Comparison of ENCODE assay signal across 9 mouse cellular contexts in the genomic region with DNA sequence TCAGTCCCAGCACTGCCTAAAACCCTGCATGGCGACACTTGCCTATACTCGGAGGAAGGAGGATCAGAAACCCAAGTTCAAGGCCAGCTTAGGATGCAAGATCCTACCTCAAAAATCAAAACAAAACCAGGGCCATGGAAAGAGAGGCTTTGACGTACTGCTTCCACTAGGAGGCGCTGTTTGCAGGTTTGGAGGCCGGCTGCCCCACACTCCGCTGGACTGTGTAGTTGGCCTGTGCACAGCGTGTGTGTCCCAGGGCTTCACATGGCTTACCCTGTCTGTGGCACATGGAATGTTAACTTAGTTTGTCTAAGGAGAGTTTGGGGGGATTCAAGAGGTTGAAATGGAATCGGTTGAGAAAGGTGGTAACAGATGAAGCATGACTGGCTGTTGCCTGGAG. TPM values are rescaled to one million over a fixed set of nuclear protein-coding genes. Genes with fewer than 3 reads are reported as not detected.
DNase-seq lines count a peak whose midpoint lies in the region; TF ChIP-seq lines count a peak whose summit lies in the region.
"Had no signal": no experiment of that assay in that cellular context is flagged by ENCODE, and none has a peak within 500 bp of the region (broad histone marks: within the 10 kb centered on the region; RNA-seq: fewer than 3 reads in every experiment).

No protein-coding gene starts in this region.

- H3K27me3 ChIP-seq in spleen, adult 2 months (ENCODE audit: control insufficient read depth, insufficient read depth, low read length), result no peaks in the 10 kb centered on the region
- H3K27me3 ChIP-seq: limb, embryonic 15.5 days had no signal

- 26% methylated on average over 8 of the region's 8 CpGs for WGBS in spleen, adult 2 months

- H3K36me3 ChIP-seq in spleen, adult 2 months (ENCODE audit: control insufficient read depth, insufficient read depth, low read length), result peaks cover 30% of the 10 kb centered on the region

- no peak for TF ChIP-seq POLR2A in spleen, adult 2 months (IDR thresholded peaks at IDR 0.05; ENCODE audit: low read depth, low read length)

- DNase-seq in frontal cortex, postnatal 25 days (ENCODE audit: low spot score in 2 of 2), result peak; percentile 6 to 18
- no peak for DNase-seq in frontal cortex, postnatal 14 days (ENCODE audit: low spot score in 2 of 2)
- peak; percentile 73 for DNase-seq in 416B (ENCODE audit: low read depth)
- peak; percentile 81 for DNase-seq in adrenal gland, postnatal 10 days
- DNase-seq in embryo, embryonic 11.5 days (ENCODE audit: low read depth, low spot score), result peak; percentile 64
- DNase-seq in kidney, adult 9 months, result peak; percentile 56
- DNase-seq in lung, postnatal 10 days, result peak; percentile 79
- peak in 1 of 2 experiments; percentile 61 for DNase-seq in spleen, adult 2 months (ENCODE audit: low read depth in 1 of 2, low spot score in 2 of 2)

- peak; percentile 88 for TF ChIP-seq CTCF in spleen, adult 2 months (IDR thresholded peaks at IDR 0.05; ENCODE audit: extremely low read depth, insufficient read depth, insufficient read length, insufficient replicate concordance)

- H3K4me1 ChIP-seq in spleen, adult 2 months (ENCODE audit: control insufficient read depth, insufficient read depth, insufficient read length), result no peaks in the 10 kb centered on the region
- H3K4me1 ChIP-seq: limb, embryonic 15.5 days had no signal

- no peak overlapping the region for H3K27ac ChIP-seq in spleen, adult 2 months (ENCODE audit: insufficient read depth, low read length)
- H3K27ac ChIP-seq: limb, embryonic 15.5 days had no signal

- H3K4me3 ChIP-seq in spleen, adult 2 months (ENCODE audit: extremely low read depth, insufficient read depth, insufficient read length), result no peak overlapping the region
- H3K4me3 ChIP-seq: limb, embryonic 15.5 days had no signal

RNA-seq across cellular contexts. Expression of a gene that starts 8.3 kb away (rescaled TPM):
- 10 to 100 TPM; 26.5 to 42.3 TPM for total RNA-seq in adrenal gland, postnatal 10 days (2021)
- 60.3 and 73.9 TPM in 2 replicates for polyA plus RNA-seq in spleen, adult 2 months (2012; rRNA removed)

RNA-seq across cellular contexts. Expression of a gene that starts 22.2 kb away (rescaled TPM):
- total RNA-seq in adrenal gland, postnatal 10 days (2021), result 1 to 10 TPM; 4.0 to 4.9 TPM
- 268 and 290 TPM in 2 replicates for polyA plus RNA-seq in spleen, adult 2 months (2012; rRNA removed)

RNA-seq across cellular contexts. Expression of a gene that starts 26.1 kb away (rescaled TPM):
- 100 to 1,000 TPM; 189 to 579 TPM for total RNA-seq in adrenal gland, postnatal 10 days (2021)
- polyA plus RNA-seq in spleen, adult 2 months (2012; rRNA removed), result 2.4 and 2.6 TPM in 2 replicates

RNA-seq across cellular contexts. Expression of a gene that starts 38.4 kb away (rescaled TPM):
- 10 to 100 TPM; 47.5 to 53.4 TPM for total RNA-seq in adrenal gland, postnatal 10 days (2021)
- polyA plus RNA-seq in spleen, adult 2 months (2012; rRNA removed), result 53.4 and 67.4 TPM in 2 replicates

RNA-seq across cellular contexts. Expression of a gene that starts 40.3 kb away (rescaled TPM):
- 1 to 10 TPM; 6.9 to 7.3 TPM for total RNA-seq in adrenal gland, postnatal 10 days (2021)
- polyA plus RNA-seq in spleen, adult 2 months (2012; rRNA removed), result 9.0 and 10.7 TPM in 2 replicates

Comparison
In these comparisons a context has a peak if more than half of its experiments do, and no peak if none do; other contexts are left out.
1. DNase-seq: peak in frontal cortex, postnatal 25 days (2 of 2), 416B (single experiment), adrenal gland, postnatal 10 days (single experiment), embryo, embryonic 11.5 days (single experiment), kidney, adult 9 months (single experiment) and lung, postnatal 10 days (single experiment); none in frontal cortex, postnatal 14 days (0 of 2).